ENCODE assay signal across 14 mouse cellular contexts in the genomic region with DNA sequence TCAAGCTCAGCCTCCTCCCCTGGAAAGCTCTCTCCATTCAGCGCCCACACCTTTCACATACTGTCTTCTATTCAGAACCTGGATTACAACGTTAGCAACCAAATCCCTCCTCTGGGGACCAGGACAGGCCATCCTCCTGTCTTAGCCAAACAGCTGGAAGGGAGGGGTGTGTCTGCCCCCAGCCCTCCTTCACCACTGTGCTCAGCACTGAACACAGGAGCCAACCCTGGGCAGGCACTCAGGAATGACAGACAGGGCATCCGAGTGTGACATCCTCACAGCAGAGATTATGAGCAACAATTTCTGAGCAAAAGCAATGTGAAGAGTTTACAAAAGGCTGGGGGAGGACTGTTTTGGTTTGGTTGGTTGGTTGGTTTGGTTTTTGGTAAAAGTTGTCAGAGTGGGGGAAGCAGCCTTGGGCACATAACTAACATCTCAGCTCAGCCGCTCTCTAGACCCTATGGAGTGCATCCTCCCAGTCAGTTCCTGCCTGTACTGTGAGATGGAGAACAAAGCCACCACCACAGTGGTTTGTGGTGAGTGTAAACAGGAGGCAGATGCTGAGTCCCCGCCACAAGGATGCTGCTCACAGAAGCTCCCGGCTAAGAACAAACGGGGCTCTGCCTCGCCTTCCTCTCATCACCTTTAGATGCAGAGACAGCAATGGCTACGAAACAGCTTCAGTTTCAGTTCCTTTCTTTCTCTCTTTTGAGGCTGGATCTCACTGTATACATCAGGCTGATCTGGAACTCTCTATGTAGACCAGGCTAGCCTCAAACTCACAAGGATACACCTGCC. TPM values are rescaled to one million over a fixed set of nuclear protein-coding genes. Genes with fewer than 3 reads are reported as not detected.
DNase-seq lines count a peak whose midpoint lies in the region; ATAC-seq and TF ChIP-seq lines count a peak whose summit lies in the region.
"Had no signal": no experiment of that assay in that cellular context is flagged by ENCODE, and none has a peak within 500 bp of the region (broad histone marks: within the 10 kb centered on the region; RNA-seq: fewer than 3 reads in every experiment).

No protein-coding gene starts in this region.

- no peak overlapping the region for H3K4me2 ChIP-seq in stomach, postnatal 0 days (replicated peaks; ENCODE audit: low read depth)
- no peak overlapping the region for H3K4me2 ChIP-seq in hindbrain, embryonic 13.5 days
- H3K4me2 ChIP-seq: hindbrain, embryonic 12.5 days; limb, embryonic 15.5 days; lung, embryonic 15.5 days had no signal

- no peak for TF ChIP-seq EP300 in stomach, postnatal 0 days (optimal IDR thresholded peaks at IDR 0.05)

- no peak overlapping the region for H3K4me3 ChIP-seq in stomach, postnatal 0 days (ENCODE audit: low read depth, low read length)
- H3K4me3 ChIP-seq in hindbrain, embryonic 13.5 days: no peak overlapping the region
- H3K4me3 ChIP-seq: erythroblast, embryonic 14.5 days; hindbrain, embryonic 12.5 days; left cerebral cortex, adult 2 months; limb, embryonic 15.5 days; lung, embryonic 15.5 days had no signal

- peak; percentile 77 for ATAC-seq in CD4-positive, CD25-positive, alpha-beta regulatory T cell, adult 4 months
- peak; percentile 96 for ATAC-seq in inflammation-experienced regulatory T-cells, adult 6 months
- ATAC-seq in stomach, postnatal 0 days (ENCODE audit: low FRiP score, low TSS enrichment): 0 out of 2 replicates have a peak, but pooled peaks have one; percentile 21
- ATAC-seq in hindbrain, embryonic 13.5 days (ENCODE audit: low FRiP score): no peak

- no peak for TF ChIP-seq CTCF in stomach, postnatal 0 days (IDR thresholded peaks at IDR 0.05; ENCODE audit: low read depth)

- WGBS in stomach, postnatal 0 days: 80% methylated on average over 9 of the region's 9 CpGs
- 80% methylated on average over 9 of the region's 9 CpGs for WGBS in hindbrain, embryonic 13.5 days

- no peak overlapping the region for H3K9ac ChIP-seq in stomach, postnatal 0 days (ENCODE audit: low read length)
- no peak overlapping the region for H3K9ac ChIP-seq in hindbrain, embryonic 13.5 days
- H3K9ac ChIP-seq: hindbrain, embryonic 12.5 days; limb, embryonic 15.5 days; lung, embryonic 15.5 days had no signal

- peaks cover 2% of the 10 kb centered on the region; the same call in 1 of the 2 replicates for H3K4me1 ChIP-seq in stomach, postnatal 0 days (replicated peaks; ENCODE audit: control insufficient read depth, insufficient read depth)
- no peaks in the 10 kb centered on the region for H3K4me1 ChIP-seq in hindbrain, embryonic 13.5 days (replicated peaks)
- H3K4me1 ChIP-seq: limb, embryonic 15.5 days had no signal

- peaks cover 3% of the 10 kb centered on the region; the same call in 1 of the 2 replicates for H3K36me3 ChIP-seq in stomach, postnatal 0 days (ENCODE audit: control insufficient read depth, insufficient read depth, low read length)
- peaks cover 11% of the 10 kb centered on the region; the same call in 1 of the 2 replicates for H3K36me3 ChIP-seq in hindbrain, embryonic 13.5 days

- H3K9me3 ChIP-seq in stomach, postnatal 0 days (ENCODE audit: control insufficient read depth, low read length): no peaks in the 10 kb centered on the region
- no peaks in the 10 kb centered on the region for H3K9me3 ChIP-seq in hindbrain, embryonic 13.5 days
- H3K9me3 ChIP-seq: hindbrain, embryonic 12.5 days; limb, embryonic 15.5 days; lung, embryonic 15.5 days had no signal

- H3K27me3 ChIP-seq in stomach, postnatal 0 days (ENCODE audit: control insufficient read depth, insufficient read depth, low read length): no peaks in the 10 kb centered on the region
- H3K27me3 ChIP-seq in hindbrain, embryonic 13.5 days: no peaks in the 10 kb centered on the region
- H3K27me3 ChIP-seq: hindbrain, embryonic 12.5 days; limb, embryonic 15.5 days; lung, embryonic 15.5 days had no signal

- DNase-seq in B cell, adult 2 months: peak; percentile 37 to 40
- DNase-seq in stomach, postnatal 0 days (ENCODE audit: low spot score): no peak
- DNase-seq in urinary bladder, postnatal 4 days (ENCODE audit: low spot score in 2 of 2): no peak
- no peak for DNase-seq in MN1 (ENCODE audit: low spot score)
- DNase-seq: adrenal gland, postnatal 10 days; midbrain, embryonic 14.5 days had no signal

- H3K27ac ChIP-seq in stomach, postnatal 0 days (replicated peaks): no peak overlapping the region
- H3K27ac ChIP-seq in hindbrain, embryonic 13.5 days: no peak overlapping the region
- H3K27ac ChIP-seq: hindbrain, embryonic 12.5 days; left cerebral cortex, adult 2 months; limb, embryonic 15.5 days; lung, embryonic 15.5 days had no signal

RNA-seq across cellular contexts. Expression of gene Uvrag, which starts 54.1 kb away (rescaled TPM):
- polyA plus RNA-seq in CD4-positive, CD25-positive, alpha-beta regulatory T cell, adult 4 months (2017; shearing (Covaris generic)): 1 to 10 TPM; 5.7 to 9.5 TPM
- 1 to 10 TPM; 5.7 to 9.7 (median 7.0) TPM for polyA plus RNA-seq in inflammation-experienced regulatory T-cells, adult 6 months (2017; shearing (Covaris generic))
- 9.8 and 10.7 TPM in 2 replicates for polyA plus RNA-seq in stomach, postnatal 0 days (2015; fragmentation: Nextera tagmentation; extraction: Ambion mirVana)
- polyA plus RNA-seq in hindbrain, embryonic 13.5 days (2015; fragmentation: Nextera tagmentation; extraction: Ambion mirVana): 14.2 and 15.6 TPM in 2 replicates

Comparison
In these comparisons a context has a peak if more than half of its experiments do, and no peak if none do; other contexts are left out.
1. DNase-seq: peak in B cell, adult 2 months (2 of 2); none in stomach, postnatal 0 days (single experiment), urinary bladder, postnatal 4 days (0 of 2) and MN1 (single experiment).